Comparison of ENCODE assay signal across 14 mouse cellular contexts in the genomic region with DNA sequence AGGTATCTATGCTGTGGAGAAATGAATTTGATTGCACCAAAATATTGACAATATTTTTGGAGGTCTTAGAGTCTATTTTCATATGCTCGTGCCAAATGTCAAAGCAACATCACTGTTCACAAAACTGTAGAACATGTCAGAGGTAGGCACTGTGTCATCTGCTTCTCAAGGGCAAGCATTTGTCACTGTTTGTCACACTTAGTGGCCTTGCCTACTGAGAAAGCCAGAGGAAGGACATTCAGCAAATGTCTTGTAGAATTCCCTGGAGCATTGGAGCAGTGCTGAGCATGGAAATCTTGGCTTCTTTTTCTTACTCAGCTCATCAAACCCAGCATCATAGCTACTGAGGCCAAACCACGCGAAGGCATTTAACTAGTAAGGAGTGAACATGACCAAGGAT. TPM values are rescaled to one million over a fixed set of nuclear protein-coding genes. Genes with fewer than 3 reads are reported as not detected.
"Had no signal": no experiment of that assay in that cellular context is flagged by ENCODE, and none has a peak within 500 bp of the region (broad histone marks: within the 10 kb centered on the region; RNA-seq: fewer than 3 reads in every experiment).

No protein-coding gene starts in this region.

- DNase-seq: lung, adult 2 months; lung, postnatal 14 days; lung, postnatal 36 days; right cerebral cortex, adult 18-20 months; right cerebral cortex, postnatal 25 days; right cerebral cortex, postnatal 4 days; spleen, adult 18-20 months; thymus, adult 18-20 months; thymus, postnatal 14 days; thymus, postnatal 36 days had no signal

RNA-seq across cellular contexts. Expression of a gene that starts 3.1 kb away (rescaled TPM):
- total RNA-seq: megakaryocyte progenitor cell, adult 5-6 weeks; midbrain, postnatal 0 days; monocyte, adult 5-6 weeks; neutrophil, adult 5-6 weeks had no signal

RNA-seq across cellular contexts. Expression of a gene that starts 8.9 kb away (rescaled TPM):
- total RNA-seq: midbrain, postnatal 0 days; monocyte, adult 5-6 weeks; neutrophil, adult 5-6 weeks had no signal

RNA-seq across cellular contexts. Expression of a gene that starts 21.1 kb away (rescaled TPM):
- total RNA-seq: midbrain, postnatal 0 days; monocyte, adult 5-6 weeks; neutrophil, adult 5-6 weeks had no signal

RNA-seq across cellular contexts. Expression of a gene that starts 35.9 kb away (rescaled TPM):
- total RNA-seq: megakaryocyte progenitor cell, adult 5-6 weeks; midbrain, postnatal 0 days; monocyte, adult 5-6 weeks; neutrophil, adult 5-6 weeks had no signal

RNA-seq across cellular contexts. Expression of a gene that starts 38.4 kb away (rescaled TPM):
- total RNA-seq: midbrain, postnatal 0 days had no signal
